Mouse (Mus musculus) left cerebral cortex, postnatal 14 days (tissue): ENCODE measurements at regions not wholly inside any gene's neighbourhood (a gene's known extent, or its start where the extent isn't known, plus 50 kb on each side); places are given as distances from the start of the nearest gene placed in this dataset.
"Not testable (repeated sequence)": the region's sequence is repeated elsewhere in the genome, so short reads cannot be mapped to it uniquely, and the experiment has no call there.

Experiments
- DNase-seq, 2 experiments: peaks; one replicate each; pipeline ENCODE4 v3.0.0; 2021 to 2022; ENCODE audit warnings: low spot score in 2 of 2, mixed read lengths in 1 of 2
- intact Hi-C: fragments of 180-260 bp; cut with DNase I; formaldehyde crosslinking; loops from one replicate; pipeline ENCODE4 v1.15.1; 2025

DNA sequence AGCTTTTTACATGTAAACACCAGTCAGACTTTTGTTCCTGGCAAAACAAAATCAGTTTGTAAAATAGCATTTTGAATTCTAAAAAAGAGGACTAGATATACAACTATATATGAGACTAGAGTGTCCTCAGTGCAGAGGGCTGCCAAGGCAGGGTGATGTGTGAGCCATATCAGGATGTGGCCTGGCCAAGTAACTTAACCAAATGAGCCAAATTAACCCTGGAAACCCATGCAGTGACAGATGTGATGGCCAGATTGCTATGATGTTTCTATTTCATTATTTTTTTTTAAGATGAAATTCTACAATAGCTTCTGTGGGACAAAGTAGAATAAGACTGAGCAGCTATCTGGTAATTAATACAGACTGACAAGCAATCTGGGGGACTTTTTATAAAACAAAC, 181.8 kb downstream of the Nova1 start:
- DNase-seq, result no peak
- intact Hi-C loops, result loop anchor here (5.0 to 10.0 kb wide), 2 partner anchors 180 to 712 kb away; partner anchors contain the start of gene Nova1

- intact Hi-C loops, result loop anchor here (5.0 to 10.0 kb wide), 2 partner anchors 182 to 710 kb away; partner anchors contain the start of gene Nova1
- DNase-seq, result peak; percentile 43 to 73
These were observed 183.5 kb downstream of the Nova1 start for GRCm38 (mm10) chr12:46635125-46635772.

DNA sequence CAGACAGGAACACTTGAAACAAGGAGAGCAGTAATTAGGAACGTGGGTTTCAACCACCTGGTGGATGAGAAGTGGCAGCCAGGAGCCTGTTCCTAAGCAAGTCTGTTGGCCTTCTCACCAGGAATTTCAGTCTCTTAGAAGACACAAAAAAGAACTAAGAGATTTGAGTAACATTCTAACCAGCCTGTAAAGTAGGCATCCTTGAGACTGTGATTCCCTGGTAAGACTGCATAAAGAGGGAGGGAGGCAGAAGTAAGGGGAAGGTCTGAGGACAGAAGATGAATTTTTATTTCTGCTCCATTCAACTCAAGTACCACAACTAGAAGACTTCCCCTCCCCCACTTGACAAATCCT, 184.0 kb downstream of the Nova1 start:
- intact Hi-C loops, result loop anchor here (5.0 to 10.0 kb wide), 2 partner anchors 183 to 710 kb away; partner anchors contain the start of gene Nova1
- DNase-seq, result no peak

GRCm38 (mm10) chr12:46632384-46632783, 186.3 kb downstream of the Nova1 start:
- DNase-seq, result not testable (repeated sequence)
- intact Hi-C loops, result loop anchor here (10.0 kb wide), 1 partner anchor 708 kb away; no protein-coding TSS in a partner anchor

DNA sequence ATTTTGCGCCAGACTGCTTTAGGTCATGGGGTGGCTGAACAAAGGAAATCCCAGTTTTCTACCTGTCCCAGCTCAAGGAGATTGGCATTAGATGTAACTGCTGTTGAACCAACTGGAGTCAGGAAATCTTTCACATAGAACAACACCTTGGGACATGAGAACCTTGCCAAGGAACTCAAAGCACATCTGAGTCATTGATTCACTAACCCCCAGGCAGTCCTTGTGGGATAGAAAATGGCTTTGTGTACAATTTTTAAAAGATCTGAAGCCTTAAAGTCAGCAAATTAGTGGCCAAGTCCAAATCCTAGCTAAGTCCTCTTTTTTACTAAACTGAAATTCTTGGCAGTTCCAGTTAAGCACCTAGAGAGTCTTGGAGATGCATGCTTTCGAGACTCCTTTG, 191.4 kb downstream of the Nova1 start:
- no peak for DNase-seq
- intact Hi-C loops, result no loop called here

- intact Hi-C loops, result no loop called here
- no peak for DNase-seq
These were observed 207.3 kb downstream of the Nova1 start for GRCm38 (mm10) chr12:46611439-46611838.

DNA sequence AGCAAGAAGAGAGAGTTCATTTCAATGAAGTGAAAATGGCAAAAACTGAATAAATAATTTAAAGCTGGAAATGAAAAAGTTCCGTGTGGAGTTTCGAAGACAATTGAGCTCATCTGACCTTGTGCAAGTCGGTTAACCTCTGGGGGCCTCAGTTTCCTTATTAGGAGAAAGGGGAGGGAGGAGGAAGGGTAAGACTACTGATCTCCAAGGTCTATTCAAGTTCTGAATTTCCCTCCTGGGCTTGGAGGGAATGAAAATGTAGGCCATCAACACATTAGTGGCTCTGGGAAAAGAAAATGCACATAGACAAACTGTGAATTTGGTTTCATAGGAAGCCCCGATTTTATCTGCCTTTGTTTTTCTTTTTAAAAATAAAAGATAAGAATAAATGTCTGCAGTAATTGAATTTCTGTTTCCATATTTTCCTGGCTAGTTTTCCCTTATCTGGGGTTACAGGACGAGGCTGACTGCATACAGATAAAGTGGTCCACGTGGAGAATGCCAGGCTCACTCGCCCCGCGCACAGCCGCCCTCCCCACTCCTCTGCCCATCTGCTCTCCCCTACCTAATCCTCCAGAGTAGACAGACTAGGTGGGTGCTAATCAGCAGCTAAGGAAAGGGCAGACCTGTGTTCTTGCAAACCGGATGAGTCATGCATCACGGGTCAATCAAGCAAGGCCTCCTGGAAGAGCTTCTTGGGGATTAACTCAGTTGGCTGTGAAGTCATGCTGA, 209.0 kb downstream of the Nova1 start:
- no peak for DNase-seq

DNA sequence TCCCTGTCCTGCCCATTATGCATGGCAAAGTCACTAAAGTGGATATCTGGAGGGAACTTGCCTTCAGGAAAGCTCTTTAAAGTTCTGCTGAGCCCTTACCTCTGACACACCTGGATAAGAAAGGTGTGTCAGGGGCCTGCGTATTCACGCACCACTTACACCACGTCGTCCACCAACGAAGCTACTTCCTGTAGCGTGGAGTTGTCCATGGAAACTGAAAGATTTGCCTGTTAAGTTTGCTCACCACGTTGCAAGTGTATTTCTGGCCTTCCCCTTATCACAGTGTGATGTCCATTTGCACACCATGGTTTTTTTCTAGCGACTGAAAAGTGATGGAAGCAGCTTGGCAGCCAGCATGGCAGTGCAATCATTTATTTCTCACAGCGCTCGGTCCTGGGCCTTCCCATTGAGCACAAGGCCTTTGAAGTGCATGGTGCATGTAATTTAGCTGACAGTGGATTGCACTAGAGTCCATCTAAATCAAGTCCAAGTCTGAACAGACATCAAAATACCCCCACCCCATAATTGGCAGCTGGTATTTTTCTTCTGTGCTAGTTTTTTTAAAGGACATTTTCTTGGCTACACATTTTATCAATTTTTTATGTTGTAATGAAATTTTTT, 210.3 kb downstream of the Nova1 start:
- no peak for DNase-seq
- intact Hi-C loops, result no loop called here

More for the DNA sequence above, 209.0 kb downstream of the Nova1 start:
- intact Hi-C loops, result no loop called here

GRCm38 (mm10) chr12:46597200-46597599, 221.5 kb downstream of the Nova1 start:
- no peak for DNase-seq

GRCm38 (mm10) chr12:46568665-46569064, 250.1 kb downstream of the Nova1 start:
- intact Hi-C loops, result no loop called here
- DNase-seq, result peak; percentile 3 to 4

More at GRCm38 (mm10) chr12:46597200-46597599, 221.5 kb downstream of the Nova1 start:
- intact Hi-C loops, result no loop called here

DNA sequence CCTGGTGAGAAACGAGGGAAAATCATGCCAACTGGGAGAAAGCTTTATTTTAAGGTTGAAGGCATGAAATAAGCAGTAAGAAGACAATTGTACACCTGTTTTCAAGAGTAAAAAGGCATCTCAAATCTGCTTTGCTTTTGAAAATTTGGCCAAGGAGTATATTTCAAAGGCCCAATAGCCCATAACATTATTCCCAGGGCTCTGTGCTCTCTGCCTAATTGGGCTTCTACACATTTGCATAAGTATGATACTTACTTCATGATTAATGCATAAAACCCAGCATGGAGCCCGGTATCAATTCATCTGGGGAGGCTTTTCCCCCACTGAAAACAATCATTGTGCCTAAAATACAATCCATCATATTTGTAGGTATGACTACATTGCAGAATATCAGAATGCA, 252.4 kb downstream of the Nova1 start:
- intact Hi-C loops, result no loop called here
- DNase-seq, result no peak

GRCm38 (mm10) chr12:46520942-46521341, 297.8 kb downstream of the Nova1 start:
- intact Hi-C loops, result no loop called here
- peak; percentile 1 to 3 for DNase-seq

DNA sequence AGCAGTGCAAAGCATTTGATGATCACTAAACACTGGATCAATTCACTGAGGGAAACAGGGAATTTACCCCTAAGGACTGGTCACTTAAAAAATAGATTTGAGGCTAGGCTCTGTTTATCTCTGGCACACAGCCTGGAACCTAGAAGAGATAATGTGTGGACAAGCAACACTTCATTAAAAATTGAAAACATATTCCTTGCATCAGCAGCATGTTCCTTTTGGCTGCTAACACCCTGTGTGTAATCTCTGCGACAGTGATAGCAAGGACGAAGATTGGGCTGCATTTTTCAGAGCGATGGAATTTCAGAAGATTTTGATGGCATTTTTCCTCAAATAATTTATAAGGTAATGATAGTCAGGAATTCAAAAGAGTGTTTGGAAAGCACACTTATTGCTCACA, 310.9 kb downstream of the Nova1 start:
- intact Hi-C loops, result no loop called here
- no peak for DNase-seq

- intact Hi-C loops, result no loop called here
- no peak for DNase-seq
These were observed 326.3 kb downstream of the Nova1 start for GRCm38 (mm10) chr12:46492465-46492864.

DNA sequence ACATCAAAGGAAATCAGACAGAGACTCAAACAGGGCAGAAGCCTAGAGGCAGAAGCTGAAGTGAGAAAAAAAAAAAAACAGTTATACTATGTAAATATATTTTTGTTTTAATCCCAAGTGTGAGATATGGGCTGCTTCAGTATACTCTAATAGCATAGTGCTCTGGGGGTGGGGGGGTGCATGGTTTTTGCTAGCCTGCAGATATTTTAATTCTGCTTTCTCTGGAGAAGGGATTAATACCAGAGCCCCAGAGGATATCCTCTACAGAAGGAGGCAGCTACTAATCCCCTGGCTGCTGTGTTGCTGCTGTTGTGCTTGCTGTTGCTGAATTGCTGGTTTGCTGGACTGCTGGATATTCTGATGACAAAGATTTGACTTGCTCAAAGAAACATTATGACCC, 367.8 kb downstream of the Nova1 start:
- DNase-seq, result no peak
- intact Hi-C loops, result no loop called here

- intact Hi-C loops, result no loop called here
- DNase-seq, result no peak
These were observed 373.9 kb downstream of the Nova1 start for GRCm38 (mm10) chr12:46444644-46445313.

DNA sequence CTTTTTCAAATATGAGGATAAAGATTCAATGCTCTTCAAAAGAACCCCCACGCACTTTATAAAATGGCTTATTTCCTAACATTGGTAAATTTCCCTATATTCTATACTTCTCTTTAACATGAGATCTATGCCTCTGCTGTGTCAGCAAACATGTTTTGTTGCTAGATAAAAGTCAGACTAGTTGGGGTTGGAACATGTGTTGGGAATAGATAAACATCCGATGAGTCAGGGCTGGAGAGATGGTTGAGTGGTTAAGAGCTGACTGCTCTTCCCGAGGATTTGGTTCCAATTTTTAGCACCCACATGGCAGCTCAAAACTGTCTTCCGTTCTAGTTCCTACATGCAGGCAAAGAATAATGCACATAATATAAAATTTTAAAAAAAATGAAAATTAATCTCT, 399.1 kb downstream of the Nova1 start:
- DNase-seq, result no peak
- intact Hi-C loops, result loop anchor here (10.0 kb wide), 1 partner anchor 485 kb away; no protein-coding TSS in a partner anchor

GRCm38 (mm10) chr12:46418990-46419389, 399.7 kb downstream of the Nova1 start:
- intact Hi-C loops, result loop anchor here (10.0 kb wide), 1 partner anchor 484 kb away; no protein-coding TSS in a partner anchor

DNA sequence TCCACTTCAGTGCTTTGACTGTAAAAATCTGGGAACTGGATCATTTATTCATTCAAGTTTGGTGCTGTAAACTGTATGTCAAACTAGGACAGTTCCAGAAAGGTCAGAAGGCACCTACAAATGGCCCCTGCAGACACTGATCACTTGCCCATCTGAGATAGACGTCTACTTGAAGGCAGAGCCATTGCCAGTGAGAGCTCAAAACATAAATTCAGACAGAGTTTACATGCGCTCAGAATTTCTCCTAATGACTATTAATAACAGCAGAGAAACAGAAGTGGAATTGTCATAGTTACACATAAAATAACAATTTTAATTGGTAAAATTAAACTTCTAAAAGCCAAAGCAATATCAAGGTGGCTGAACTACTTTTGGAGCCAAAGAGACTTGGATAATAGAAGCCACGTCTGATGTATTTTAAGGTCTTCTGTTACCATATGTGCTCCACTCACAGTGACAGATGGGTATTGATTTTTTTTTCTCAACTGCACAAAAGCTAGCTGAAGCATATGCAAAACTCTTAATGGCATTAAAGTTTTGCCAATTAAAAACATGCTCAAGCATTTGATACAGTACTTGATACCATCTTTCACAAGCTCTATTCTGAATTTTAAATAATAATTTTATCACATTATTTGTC, 401.8 kb downstream of the Nova1 start:
- intact Hi-C loops, result loop anchor here (10.0 kb wide), 1 partner anchor 482 kb away; no protein-coding TSS in a partner anchor
- DNase-seq, result no peak

More at GRCm38 (mm10) chr12:46418990-46419389, 399.7 kb downstream of the Nova1 start:
- DNase-seq, result no peak
